Mouse (Mus musculus) embryonic fibroblast, embryonic 13.5 days (primary cell): ENCODE measurements around the gene Map3k13.

Experiments used
- CTCF ChIP-seq: IDR thresholded peaks from 2 replicates; pipeline ENCODE4 v1.5.1; 2011; ENCODE audit warnings: mild to moderate bottlenecking, control low read depth, low read length, moderate library complexity, borderline replicate concordance; ENCODE audit not compliant: insufficient read depth
- POLR2A ChIP-seq: IDR thresholded peaks from 2 replicates; pipeline ENCODE4 v1.6.1; 2011; ENCODE audit warnings: low read depth, mild to moderate bottlenecking, control low read depth, low read length, moderate library complexity

DNA sequence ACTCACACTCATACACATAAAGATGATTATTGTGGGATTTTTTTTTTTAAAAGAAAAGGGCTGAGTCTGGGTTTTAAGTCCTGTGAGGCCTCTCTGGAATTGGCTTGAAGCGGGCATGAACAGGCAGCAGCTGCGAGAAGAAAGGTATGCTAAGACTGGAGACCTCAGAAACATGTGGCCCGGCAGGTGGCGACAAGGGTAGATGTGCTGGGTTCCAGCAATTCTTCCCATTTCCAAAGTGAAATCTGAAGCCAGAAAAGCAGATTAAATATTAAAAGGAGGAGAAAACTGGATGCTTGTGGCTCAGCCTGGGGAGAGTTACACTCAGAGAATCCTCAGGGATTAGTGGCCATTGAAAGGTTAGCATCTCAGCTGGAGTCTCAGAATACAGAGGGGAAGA lies 177.3 kb downstream of the Map3k13 start:
- no peak for TF ChIP-seq CTCF
- TF ChIP-seq POLR2A = no peak
